In genomic region chr9:119192202-119192990, GRCm38 (mm10) we compare ENCODE assay signal across 9 mouse cellular contexts. TPM values are rescaled to one million over a fixed set of nuclear protein-coding genes. Genes with fewer than 3 reads are reported as not detected.
DNase-seq lines count a peak whose midpoint lies in the region; ATAC-seq lines count a peak whose summit lies in the region.
"Had no signal": no experiment of that assay in that cellular context is flagged by ENCODE, and none has a peak within 500 bp of the region (broad histone marks: within the 10 kb centered on the region; RNA-seq: fewer than 3 reads in every experiment).

No protein-coding gene starts in this region.

- H3K4me2 ChIP-seq in liver, embryonic 15.5 days = no peak overlapping the region
- no peak overlapping the region for H3K4me2 ChIP-seq in stomach, embryonic 15.5 days
- H3K4me2 ChIP-seq: lung, embryonic 15.5 days had no signal

- no peaks in the 10 kb centered on the region for H3K9me3 ChIP-seq in liver, embryonic 15.5 days (replicated peaks)
- no peaks in the 10 kb centered on the region for H3K9me3 ChIP-seq in stomach, embryonic 15.5 days
- H3K9me3 ChIP-seq: lung, embryonic 15.5 days had no signal

- peak; percentile 35 for DNase-seq in heart, postnatal 4 days
- no peak for DNase-seq in heart, adult 8-10 months (ENCODE audit: low spot score)
- peak; percentile 76 for DNase-seq in ES-CJ7 (ENCODE audit: low read depth, low spot score)
- DNase-seq in c-Kit-positive CD71-positive TER-119-negative erythroid progenitor cells, embryonic 14.5 days (ENCODE audit: low read depth) = peak; percentile 10
- peak; percentile 2 for DNase-seq in hindlimb bud, embryonic 11.5 days (ENCODE audit: extremely low spot score, low read depth, low spot score)
- DNase-seq in frontal cortex, postnatal 10 days (ENCODE audit: low spot score in 2 of 2) = no peak

- peak; percentile 42; the same call in 1 of the 2 replicates for ATAC-seq in liver, embryonic 15.5 days (ENCODE audit: insufficient read depth)
- peak; percentile 60; the same call in 1 of the 2 replicates for ATAC-seq in stomach, embryonic 15.5 days (ENCODE audit: insufficient read depth, low FRiP score, low read depth)

- no peak overlapping the region for H3K27ac ChIP-seq in liver, embryonic 15.5 days (replicated peaks)
- no peak overlapping the region for H3K27ac ChIP-seq in stomach, embryonic 15.5 days
- H3K27ac ChIP-seq: lung, embryonic 15.5 days had no signal

- H3K36me3 ChIP-seq in liver, embryonic 15.5 days (replicated peaks) = no peaks in the 10 kb centered on the region
- H3K36me3 ChIP-seq in stomach, embryonic 15.5 days = no peaks in the 10 kb centered on the region
- H3K36me3 ChIP-seq: lung, embryonic 15.5 days had no signal

- no peaks in the 10 kb centered on the region for H3K4me1 ChIP-seq in liver, embryonic 15.5 days (replicated peaks)
- no peaks in the 10 kb centered on the region for H3K4me1 ChIP-seq in stomach, embryonic 15.5 days
- H3K4me1 ChIP-seq: lung, embryonic 15.5 days had no signal

- H3K27me3 ChIP-seq in liver, embryonic 15.5 days = no peaks in the 10 kb centered on the region
- H3K27me3 ChIP-seq in stomach, embryonic 15.5 days (replicated peaks) = no peaks in the 10 kb centered on the region
- H3K27me3 ChIP-seq: lung, embryonic 15.5 days had no signal

- no peak overlapping the region for H3K4me3 ChIP-seq in liver, embryonic 15.5 days (replicated peaks)
- no peak overlapping the region for H3K4me3 ChIP-seq in stomach, embryonic 15.5 days (replicated peaks)
- H3K4me3 ChIP-seq: lung, embryonic 15.5 days had no signal

- no peak overlapping the region for H3K9ac ChIP-seq in liver, embryonic 15.5 days
- H3K9ac ChIP-seq in stomach, embryonic 15.5 days = no peak overlapping the region
- H3K9ac ChIP-seq: lung, embryonic 15.5 days had no signal

- 33% methylated on average over 11 of the region's 11 CpGs for WGBS in liver, embryonic 15.5 days (ENCODE audit: insufficient replicate concordance)
- WGBS in stomach, embryonic 15.5 days = 32% methylated on average over 11 of the region's 11 CpGs

RNA-seq across cellular contexts. Expression of gene Slc22a13, which starts 16.5 kb away (rescaled TPM):
- not detected for total RNA-seq in heart, postnatal 4 days (2021)
- total RNA-seq in heart, adult 8-10 months (2022) = not detected
- not detected in 2 replicates for polyA plus RNA-seq in liver, embryonic 15.5 days (2015; fragmentation: Nextera tagmentation; extraction: Ambion mirVana)
- polyA plus RNA-seq in stomach, embryonic 15.5 days (2015; fragmentation: Nextera tagmentation; extraction: Ambion mirVana) = not detected in 2 replicates
- polyA plus RNA-seq: lung, embryonic 15.5 days had no signal

RNA-seq across cellular contexts. Expression of gene Gm47289, which starts 33.4 kb away (rescaled TPM):
- not detected for total RNA-seq in heart, postnatal 4 days (2021)
- total RNA-seq in heart, adult 8-10 months (2022) = not detected
- not detected in 2 replicates for polyA plus RNA-seq in liver, embryonic 15.5 days (2015; fragmentation: Nextera tagmentation; extraction: Ambion mirVana)
- not detected in 2 replicates for polyA plus RNA-seq in stomach, embryonic 15.5 days (2015; fragmentation: Nextera tagmentation; extraction: Ambion mirVana)
- polyA plus RNA-seq: lung, embryonic 15.5 days had no signal

RNA-seq across cellular contexts. Expression of gene Acaa1b, which starts 35.5 kb away (rescaled TPM):
- 1 to 10 TPM; 1.8 to 1.9 TPM for total RNA-seq in heart, postnatal 4 days (2021)
- 1 to 10 TPM; 1.1 to 1.7 (median 1.4) TPM for total RNA-seq in heart, adult 8-10 months (2022)
- polyA plus RNA-seq in liver, embryonic 15.5 days (2015; fragmentation: Nextera tagmentation; extraction: Ambion mirVana) = 19.0 and 24.7 TPM in 2 replicates
- polyA plus RNA-seq in stomach, embryonic 15.5 days (2015; fragmentation: Nextera tagmentation; extraction: Ambion mirVana) = 1.3 and 2.3 TPM in 2 replicates

Comparison
In these comparisons a context has a peak if more than half of its experiments do, and no peak if none do; other contexts are left out.
1. DNase-seq: peak in heart, postnatal 4 days (single experiment), ES-CJ7 (single experiment), c-Kit-positive CD71-positive TER-119-negative erythroid progenitor cells, embryonic 14.5 days (single experiment) and hindlimb bud, embryonic 11.5 days (single experiment); none in heart, adult 8-10 months (single experiment) and frontal cortex, postnatal 10 days (0 of 2).